Mouse (Mus musculus) lung, embryonic 14.5 days (tissue): ENCODE results near the gene Ppm1d. TPM values are rescaled to one million over a fixed set of nuclear protein-coding genes. Genes with fewer than 3 reads are reported as not detected.
A peak's percentile ranks its signal among the peaks of the same experiment; 100 is the strongest.

Source experiments
- ATAC-seq: fragments of 200-750 bp; cut with Nextera tagmentation; 2 replicates; pipeline ENCODE4 v1.8.0; 2017; ENCODE audit warnings: mild to moderate bottlenecking, moderate TSS enrichment, moderate library complexity; ENCODE audit not compliant: insufficient read depth
- DNase-seq: peaks from one replicate; pipeline ENCODE4 v3.0.0-alpha.2; 2015
- H3K27ac ChIP-seq: fragments of 300-500 bp; sonication (generic); 2 replicates; pipeline ENCODE4 v1.5.1; 2014; ENCODE audit warnings: low read depth, mild to moderate bottlenecking, moderate library complexity
- H3K27me3 ChIP-seq: fragments of 300-500 bp; sonication (generic); 2 replicates; pipeline ENCODE4 v1.6.1; 2014; ENCODE audit warnings: low read length, control low read depth; ENCODE audit not compliant: insufficient read depth
- H3K36me3 ChIP-seq: fragments of 300-500 bp; sonication (generic); 2 replicates; pipeline ENCODE4 v1.6.1; 2014; ENCODE audit warnings: control low read depth; ENCODE audit not compliant: insufficient read depth
- H3K4me1 ChIP-seq: fragments of 300-500 bp; sonication (generic); 2 replicates; pipeline ENCODE4 v1.6.1; 2014; ENCODE audit warnings: antibody characterized with exemption, control low read depth; ENCODE audit not compliant: insufficient read depth
- H3K4me2 ChIP-seq: fragments of 300-500 bp; sonication (generic); 2 replicates; pipeline ENCODE4 v1.6.1; 2014; ENCODE audit warnings: mild to moderate bottlenecking
- H3K4me3 ChIP-seq: fragments of 300-500 bp; sonication (generic); 2 replicates; pipeline ENCODE4 v1.5.1; 2014; ENCODE audit warnings: low read depth, low read length
- H3K9ac ChIP-seq: fragments of 300-500 bp; sonication (generic); 2 replicates; pipeline ENCODE4 v1.6.1; 2014
- H3K9me3 ChIP-seq: fragments of 300-500 bp; sonication (generic); 2 replicates; pipeline ENCODE4 v1.6.1; 2016; ENCODE audit warnings: low read depth, low read length, control low read depth
- CTCF ChIP-seq: IDR thresholded peaks from 2 replicates; pipeline ENCODE4 v1.5.1; 2016; ENCODE audit warnings: antibody characterized with exemption, low read depth
- WGBS: fragments of 180-500 bp; shearing (Covaris S2); extraction: QIAGEN DNeasy Blood & Tissue Kit; methylation state at CpG from one replicate; pipeline ENCODE4 v1.1.7; 2014; 5-methylcytosine and 5-hydroxymethylcytosine counted together
- polyA plus RNA-seq: library from polyadenylated mRNA; unstranded; fragments of >200 nt; fragmentation: Nextera tagmentation; extraction: Ambion mirVana; gene quantifications from 2 replicates; pipeline ENCODE4 v1.2.1, GENCODE M21; 2014

Gene Ppm1d
- polyA plus RNA-seq, 1 experiment from 2014 or later, result 23.1 TPM

GRCm38 (mm10) chr11:85359641-85360040, 48.6 kb downstream of the Ppm1d start:
- ATAC-seq (no peak), DNase-seq (no peak)
- H3K4me2 ChIP-seq, result no peak overlapping the region
- H3K27me3 ChIP-seq, result no peaks in the 10 kb centered on the region
- no peaks in the 10 kb centered on the region for H3K9me3 ChIP-seq
- H3K4me1 ChIP-seq, result no peaks in the 10 kb centered on the region
- WGBS, result 85% methylated on average over 6 of the region's 6 CpGs
- H3K27ac ChIP-seq, result no peak overlapping the region
- H3K9ac ChIP-seq, result no peak overlapping the region
- no peak overlapping the region for H3K4me3 ChIP-seq
- H3K36me3 ChIP-seq, result peaks cover 17% of the 10 kb centered on the region; the same call in 1 of the 2 replicates
- TF ChIP-seq CTCF, result no peak

GRCm38 (mm10) chr11:85361621-85362020, 50.6 kb downstream of the Ppm1d start:
- no peaks in the 10 kb centered on the region for H3K9me3 ChIP-seq
- no peak for ATAC-seq

DNA sequence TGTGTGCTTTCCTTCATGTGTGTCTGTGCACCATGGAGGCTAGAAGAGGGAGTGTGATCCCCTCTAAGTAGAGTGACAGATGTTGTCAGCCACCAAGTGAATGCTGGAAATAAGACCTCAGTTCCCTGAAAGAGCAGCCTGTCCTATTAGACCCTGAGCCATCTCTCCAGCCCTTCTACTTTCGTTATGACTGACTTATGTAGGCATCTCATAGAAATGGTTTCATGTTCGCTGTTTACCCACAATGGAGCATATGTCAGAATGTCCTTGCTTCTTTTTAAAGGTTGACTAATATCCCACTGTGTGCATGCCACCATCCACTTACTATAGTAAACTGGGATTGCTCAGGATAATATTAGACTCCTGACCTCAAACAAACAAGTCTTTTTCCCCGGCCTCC, 55.1 kb downstream of the Ppm1d start:
- Histone ChIP-seq H3K4me1 (no peaks in the 10 kb centered on the region), H3K4me2 (no peak overlapping the region), H3K4me3 (no peak overlapping the region), H3K9ac (no peak overlapping the region), H3K36me3 (peaks cover 13% of the 10 kb centered on the region; the same call in 1 of the 2 replicates), H3K27me3 (no peaks in the 10 kb centered on the region), H3K9me3 (no peaks in the 10 kb centered on the region), H3K27ac (no peak overlapping the region)
- no peak for TF ChIP-seq CTCF
- no peak for ATAC-seq
- DNase-seq, result no peak
- WGBS, result 84% methylated on average over 3 of the region's 3 CpGs

More at GRCm38 (mm10) chr11:85361621-85362020, 50.6 kb downstream of the Ppm1d start:
- no peak for DNase-seq
- Histone ChIP-seq H3K27me3 (no peaks in the 10 kb centered on the region), H3K4me2 (no peak overlapping the region), H3K27ac (no peak overlapping the region), H3K9ac (no peak overlapping the region), H3K4me1 (no peaks in the 10 kb centered on the region), H3K36me3 (peaks cover 22% of the 10 kb centered on the region; the same call in 1 of the 2 replicates), H3K4me3 (no peak overlapping the region)
- 83% methylated on average over 8 of the region's 8 CpGs for WGBS
- no peak for TF ChIP-seq CTCF

- Histone ChIP-seq H3K27me3 (no peaks in the 10 kb centered on the region), H3K27ac (no peak overlapping the region), H3K4me2 (no peak overlapping the region), H3K36me3 (peaks cover 10% of the 10 kb centered on the region; the same call in 1 of the 2 replicates), H3K4me1 (no peaks in the 10 kb centered on the region), H3K9me3 (no peaks in the 10 kb centered on the region), H3K9ac (no peak overlapping the region), H3K4me3 (no peak overlapping the region)
- ATAC-seq (no peak), DNase-seq (no peak)
- WGBS, result 81% methylated on average over 3 of the region's 3 CpGs
- no peak for TF ChIP-seq CTCF
Observed at GRCm38 (mm10) chr11:85367823-85368222, 56.8 kb downstream of the Ppm1d start.

- Histone ChIP-seq H3K4me1 (0 out of 2 replicates have a peak, but pooled peaks cover 4% of the 10 kb centered on the region), H3K36me3 (no peaks in the 10 kb centered on the region), H3K4me2 (no peak overlapping the region), H3K27ac (no peak overlapping the region), H3K4me3 (no peak overlapping the region), H3K9ac (no peak overlapping the region), H3K9me3 (no peaks in the 10 kb centered on the region), H3K27me3 (no peaks in the 10 kb centered on the region)
- WGBS, result 80% methylated on average over 3 of the region's 3 CpGs
- TF ChIP-seq CTCF, result no peak
- no peak for DNase-seq
- ATAC-seq, result no peak
Observed at GRCm38 (mm10) chr11:85379091-85379490, 68.0 kb downstream of the Ppm1d start.

DNA sequence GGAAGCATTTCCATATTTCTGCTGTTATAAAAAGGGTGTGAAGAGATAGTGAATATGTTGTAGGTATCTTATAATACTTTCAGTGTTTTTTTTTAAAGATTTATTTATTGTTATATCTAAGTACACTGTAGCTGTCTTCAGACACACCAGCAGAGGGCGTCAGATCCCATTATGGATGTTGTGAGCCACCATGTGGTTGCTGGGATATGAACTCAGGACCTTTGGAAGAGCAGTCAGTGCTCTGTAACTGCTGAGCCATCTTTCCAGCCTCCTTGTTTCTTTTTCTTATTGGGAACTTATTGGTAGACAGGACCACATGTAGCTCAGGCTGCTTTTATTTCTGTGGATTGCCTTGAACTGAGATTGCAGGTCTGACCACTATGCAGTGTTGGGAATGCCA, 69.0 kb downstream of the Ppm1d start:
- TF ChIP-seq CTCF, result peak; percentile 23; the same call in 1 of the 2 replicates
- Histone ChIP-seq H3K36me3 (no peaks in the 10 kb centered on the region), H3K9ac (no peak overlapping the region), H3K4me2 (no peak overlapping the region), H3K4me3 (no peak overlapping the region), H3K4me1 (0 out of 2 replicates have a peak, but pooled peaks cover 5% of the 10 kb centered on the region), H3K27me3 (no peaks in the 10 kb centered on the region), H3K27ac (no peak overlapping the region), H3K9me3 (no peaks in the 10 kb centered on the region)
- 6% methylated on average over 1 of the region's 1 CpGs for WGBS
- DNase-seq (no peak), ATAC-seq (no peak)

- Histone ChIP-seq H3K4me1 (0 out of 2 replicates have a peak, but pooled peaks cover 5% of the 10 kb centered on the region), H3K4me2 (no peak overlapping the region), H3K4me3 (no peak overlapping the region), H3K27me3 (no peaks in the 10 kb centered on the region), H3K9ac (no peak overlapping the region), H3K27ac (no peak overlapping the region), H3K36me3 (no peaks in the 10 kb centered on the region), H3K9me3 (no peaks in the 10 kb centered on the region)
- TF ChIP-seq CTCF, result peak; percentile 95
- 7% methylated on average over 4 of the region's 4 CpGs for WGBS
- ATAC-seq (no peak), DNase-seq (peak; percentile 91)
Observed at GRCm38 (mm10) chr11:85382055-85382454, 71.0 kb downstream of the Ppm1d start.
